Mouse (Mus musculus): Measurements from ENCODE around the gene Kif17.

The Kif17 gene

GRCm38 (mm10) chr4:138342778-138343177 is 92.5 kb downstream of the Kif17 start:
- peak; percentile 84 to 94 for DNase-seq

- peak; percentile 58 to 75 for DNase-seq
Observed at GRCm38 (mm10) chr4:138343341-138343837, 93.2 kb downstream of the Kif17 start.

- DNase-seq, result peak in 1 of 2 experiments; percentile 58
Observed at GRCm38 (mm10) chr4:138344891-138345545, 94.8 kb downstream of the Kif17 start.

- no peak for DNase-seq
Observed at GRCm38 (mm10) chr4:138347280-138347679, 97.0 kb downstream of the Kif17 start.

- DNase-seq, result peak; percentile 52 to 73
Observed at GRCm38 (mm10) chr4:138348716-138349115, 98.5 kb downstream of the Kif17 start.
